Mouse (Mus musculus): ENCODE measurements around the gene Stub1.

Gene Stub1

DNA sequence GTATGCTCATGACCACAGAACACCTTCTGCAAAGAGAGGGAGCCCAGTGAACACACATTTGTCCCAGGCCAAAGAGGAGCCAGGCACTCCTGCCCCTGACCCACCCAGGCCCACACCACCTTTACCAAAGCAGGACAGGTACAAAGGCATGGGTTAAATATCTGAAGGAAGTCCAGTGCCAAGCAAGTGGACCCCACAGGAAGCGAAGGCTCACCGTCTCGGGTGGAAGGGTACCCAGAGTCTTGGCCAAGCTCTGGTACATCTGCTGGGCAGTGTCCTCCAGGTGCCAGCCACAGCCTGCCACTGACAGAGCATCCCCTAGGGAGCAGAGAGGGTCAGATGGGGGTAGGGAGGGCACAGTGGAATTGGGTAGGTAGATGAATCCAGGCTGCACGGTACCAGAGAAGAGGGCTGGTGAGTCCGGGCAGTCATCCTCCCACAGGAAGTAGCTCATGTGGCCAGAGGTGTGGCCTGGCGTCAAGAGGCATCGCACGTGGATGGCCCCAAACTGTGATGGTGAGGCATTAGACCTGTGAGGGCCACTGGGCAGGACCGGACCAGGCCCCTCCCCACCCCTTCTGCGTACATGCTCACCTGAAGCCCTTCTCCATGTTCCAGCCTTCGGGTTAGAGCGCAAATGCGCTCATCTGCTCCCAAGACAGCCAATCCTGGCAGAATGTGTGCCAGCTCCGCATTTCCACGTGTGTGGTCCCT is 49.2 kb downstream of the Stub1 start:
- no peak for DNase-seq

DNA sequence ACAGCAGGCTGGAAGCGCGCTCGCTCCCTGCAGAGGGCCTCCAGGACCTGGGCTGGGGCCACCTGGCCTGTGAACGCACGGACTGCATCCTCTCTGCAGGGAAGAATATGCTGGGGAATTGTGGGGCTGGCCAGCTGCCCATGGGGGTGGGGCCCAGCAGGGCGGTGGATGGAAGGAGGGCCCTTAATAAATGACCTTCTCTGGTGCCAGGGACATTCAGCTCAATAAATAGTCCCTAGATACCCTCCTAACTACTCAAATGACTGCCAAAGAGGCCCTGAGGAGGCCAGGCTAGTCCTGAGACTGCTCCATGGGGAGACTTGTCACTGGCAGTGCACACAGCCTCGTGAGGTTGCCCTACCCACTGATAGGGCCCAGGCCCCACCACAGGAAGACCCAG is 50.1 kb downstream of the Stub1 start:
- no peak for DNase-seq

- no peak for DNase-seq
Observed at GRCm38 (mm10) chr17:25781339-25781738, 51.9 kb downstream of the Stub1 start.
